Mouse (Mus musculus): ENCODE data around the gene Serp1. TPM values are rescaled to one million over a fixed set of nuclear protein-coding genes. Genes with fewer than 3 reads are reported as not detected.
"Not testable (repeated sequence)": the region's sequence is repeated elsewhere in the genome, so short reads cannot be mapped to it uniquely, and the experiment has no call there.

Serp1 gene
- polyA plus RNA-seq, 1 experiment, result 306 TPM

DNA sequence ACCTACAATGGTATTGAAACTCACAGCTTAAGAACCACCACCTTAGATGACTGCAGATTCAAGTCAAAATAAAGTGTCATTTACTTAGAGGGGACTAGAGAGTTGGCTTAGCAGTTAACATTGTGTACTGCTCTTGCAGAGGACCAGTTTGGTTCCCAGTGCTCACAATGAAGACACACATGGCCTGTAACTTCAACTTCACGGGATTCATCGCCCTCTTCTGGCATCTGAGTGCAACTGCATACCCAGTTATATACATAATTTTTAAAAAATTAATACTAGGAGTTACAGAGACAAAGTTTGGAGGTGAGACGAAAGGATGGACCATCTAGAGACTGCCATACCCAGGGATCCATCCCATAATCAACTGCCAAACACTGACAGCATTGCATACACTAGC lies 38.6 kb downstream of the Serp1 start:
- Histone ChIP-seq H3K4me1 (ENCODE audit: control insufficient read depth, insufficient read depth, low read length) (0 out of 2 replicates have a peak, but pooled peaks cover 2% of the 10 kb centered on the region), H3K4me3 (ENCODE audit: insufficient read depth, low read length) (no peak overlapping the region), H3K27ac (ENCODE audit: insufficient read depth, low read depth, low read length) (no peak overlapping the region)
- TF ChIP-seq POLR2A (IDR thresholded peaks at IDR 0.05; ENCODE audit: borderline replicate concordance, low read depth, low read length), result no peak
- TF ChIP-seq CTCF (IDR thresholded peaks at IDR 0.05; ENCODE audit: low read depth, low read length), result no peak

DNA sequence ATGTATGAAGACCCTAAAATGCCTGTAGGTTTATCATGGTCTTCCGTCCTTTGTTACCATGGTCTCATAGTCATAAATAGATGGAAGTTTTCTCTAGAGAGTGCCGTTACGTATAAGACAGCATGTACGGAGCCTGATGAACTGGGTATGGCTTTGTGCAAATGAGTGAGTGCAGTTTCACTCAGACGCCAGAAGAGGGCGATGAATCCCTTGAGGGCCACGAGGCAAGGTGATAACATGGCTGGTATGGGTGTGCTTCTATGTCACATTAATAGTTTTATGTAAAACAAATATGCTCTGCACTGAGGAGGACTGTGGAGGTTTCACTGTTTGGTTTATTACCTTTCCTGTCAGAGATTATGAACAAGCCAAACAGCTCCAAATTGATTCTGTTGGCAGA lies 39.8 kb downstream of the Serp1 start:
- H3K4me1 ChIP-seq (ENCODE audit: control insufficient read depth, insufficient read depth, low read length), result 0 out of 2 replicates have a peak, but pooled peaks cover 2% of the 10 kb centered on the region
- H3K27ac ChIP-seq (ENCODE audit: insufficient read depth, low read depth, low read length), result no peak overlapping the region
- TF ChIP-seq CTCF (IDR thresholded peaks at IDR 0.05; ENCODE audit: low read depth, low read length) (no peak), POLR2A (IDR thresholded peaks at IDR 0.05; ENCODE audit: borderline replicate concordance, low read depth, low read length) (no peak)
- H3K4me3 ChIP-seq (ENCODE audit: insufficient read depth, low read length), result no peak overlapping the region

DNA sequence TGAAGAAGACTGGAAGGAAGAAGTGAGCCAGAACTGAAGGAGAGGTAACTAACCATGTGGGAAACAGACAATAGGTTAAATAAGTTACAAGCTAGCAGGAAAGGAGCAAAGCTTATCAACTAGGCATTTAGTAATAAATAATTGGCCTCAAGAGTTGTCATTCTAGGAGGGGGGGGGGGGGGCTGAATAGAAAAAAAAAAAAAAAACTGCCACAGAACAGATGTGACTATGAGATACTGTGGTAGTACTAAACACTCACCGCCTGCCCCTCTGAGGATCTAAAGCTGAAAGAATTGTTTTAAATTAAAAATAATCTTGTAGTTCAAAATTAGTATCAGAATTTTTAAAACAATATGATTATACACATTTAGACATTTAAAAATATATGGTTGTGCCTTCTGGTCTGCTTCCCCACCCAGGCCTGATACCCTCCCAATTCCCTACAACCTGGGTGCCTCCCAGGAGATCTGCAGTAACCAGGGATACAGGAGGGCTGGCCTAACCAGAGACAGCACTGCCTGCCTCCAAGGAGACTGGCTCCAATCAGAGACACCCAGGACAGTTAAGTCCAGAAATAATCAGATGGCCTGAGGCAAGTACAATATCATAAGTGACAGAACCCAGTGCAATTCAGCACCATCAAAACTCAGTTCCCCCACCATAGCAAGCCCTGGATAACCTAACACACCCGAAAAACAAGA lies 46.8 kb downstream of the Serp1 start:
- no peak for TF ChIP-seq CTCF (IDR thresholded peaks at IDR 0.05; ENCODE audit: low read depth, low read length)
- no peak for TF ChIP-seq POLR2A (IDR thresholded peaks at IDR 0.05; ENCODE audit: borderline replicate concordance, low read depth, low read length)
- H3K4me3 ChIP-seq (ENCODE audit: insufficient read depth, low read length), result no peak overlapping the region
- no peaks in the 10 kb centered on the region for H3K4me1 ChIP-seq (ENCODE audit: control insufficient read depth, insufficient read depth, low read length)
- no peak overlapping the region for H3K27ac ChIP-seq (ENCODE audit: insufficient read depth, low read depth, low read length)

DNA sequence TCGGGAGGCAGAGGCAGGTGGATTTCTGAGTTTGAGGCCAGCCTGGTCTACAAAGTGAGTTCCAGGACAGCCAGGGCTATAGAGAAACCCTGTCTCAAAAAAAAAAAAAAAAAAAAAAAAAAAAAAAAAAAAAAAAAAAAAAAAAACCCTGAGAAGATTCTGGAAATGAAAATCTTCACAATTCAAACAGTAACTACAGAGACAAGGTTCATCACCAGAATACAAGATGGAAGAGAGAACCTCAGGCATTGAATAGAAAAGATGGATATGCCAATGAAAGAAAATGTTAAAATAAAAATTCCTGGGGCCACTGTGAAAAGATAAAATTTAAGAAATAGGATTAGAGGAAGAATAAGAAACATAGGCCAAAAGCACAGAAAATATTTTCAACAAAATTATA lies 50.4 kb downstream of the Serp1 start:
- H3K4me1 ChIP-seq (ENCODE audit: control insufficient read depth, insufficient read depth, low read length); H3K27ac ChIP-seq (ENCODE audit: insufficient read depth, low read depth, low read length); H3K4me3 ChIP-seq (ENCODE audit: insufficient read depth, low read length): not testable (repeated sequence)

Other genes starting within 250 kb of the Serp1 start
- 15.3 and 20.1 TPM in 2 replicates for gene Tsc22d2, start 111.2 kb downstream of the Serp1 start, polyA plus RNA-seq (2012; ENCODE audit: insufficient read depth, insufficient read length, missing spikeins)
- gene Eif2a, start 71 bp downstream of the Serp1 start, polyA plus RNA-seq (2012; ENCODE audit: insufficient read depth, insufficient read length, missing spikeins), result 102 and 111 TPM in 2 replicates
- 110 and 114 TPM in 2 replicates for gene Selenot, start 50.7 kb upstream of the Serp1 start, polyA plus RNA-seq (2012; ENCODE audit: insufficient read depth, insufficient read length, missing spikeins)
- not detected in 2 replicates for gene Erich6, start 111.3 kb upstream of the Serp1 start, polyA plus RNA-seq (2012; ENCODE audit: insufficient read depth, insufficient read length, missing spikeins)
- gene Siah2, start 166.5 kb upstream of the Serp1 start, polyA plus RNA-seq (2012; ENCODE audit: insufficient read depth, insufficient read length, missing spikeins), result 10.9 and 13.8 TPM in 2 replicates